Mouse (Mus musculus) MEL (cell line): Measurements from ENCODE around the gene Cdcp1. TPM values are rescaled to one million over a fixed set of nuclear protein-coding genes. Genes with fewer than 3 reads are reported as not detected.

Source experiments
- DNase-seq: peaks from one replicate; pipeline ENCODE4 v3.0.0; 2011; ENCODE audit warnings: low read depth, low spot score
- H3K27ac ChIP-seq: 2 replicates; pipeline ENCODE4 v1.5.1; 2012; ENCODE audit warnings: low read depth, mild to moderate bottlenecking, control low read depth, low read length, moderate library complexity; ENCODE audit not compliant: control insufficient read depth
- H3K27me3 ChIP-seq, 2 experiments: fragments of 150-350 bp in 1 of 2; sonication (generic) in 1 of 2; 2 replicates each; pipeline ENCODE4 v1.6.1; 2012; ENCODE audit warnings: low read length in 2 of 2, mild to moderate bottlenecking in 2 of 2, improper control_type of control experiment in 1 of 2, moderate library complexity in 1 of 2; ENCODE audit not compliant: insufficient read depth in 2 of 2, control insufficient read depth in 1 of 2
- H3K36me3 ChIP-seq, 2 experiments: 2 replicates each; pipeline ENCODE4 v1.6.1; 2012 to 2014; ENCODE audit warnings: low read length in 2 of 2, improper control_type of control experiment in 1 of 2, inconsistent platforms in 1 of 2, mild to moderate bottlenecking in 1 of 2; ENCODE audit not compliant: insufficient read depth in 2 of 2, control insufficient read depth in 1 of 2
- H3K4me1 ChIP-seq, 2 experiments: fragments of 150-350 bp in 1 of 2; sonication (generic) in 1 of 2; 2 replicates each; pipeline ENCODE4 v1.6.1; 2012; ENCODE audit warnings: low read length in 2 of 2, improper control_type of control experiment in 1 of 2, mild to moderate bottlenecking in 1 of 2; ENCODE audit not compliant: insufficient read depth in 2 of 2, control insufficient read depth in 1 of 2
- H3K4me3 ChIP-seq, 2 experiments: fragments of 150-350 bp in 1 of 2; sonication (generic) in 1 of 2; 2 replicates each; pipeline ENCODE4 v1.5.1; 2012; ENCODE audit warnings: low read depth in 2 of 2, low read length in 2 of 2, mild to moderate bottlenecking in 2 of 2, moderate library complexity in 2 of 2, control low read depth in 1 of 2, improper control_type of control experiment in 1 of 2; ENCODE audit not compliant: control insufficient read depth in 1 of 2, insufficient read depth in 1 of 2
- H3K79me2 ChIP-seq: 2 replicates; pipeline ENCODE4 v1.6.1; 2012; ENCODE audit warnings: mild to moderate bottlenecking, low read length, moderate library complexity; ENCODE audit not compliant: control insufficient read depth, poor library complexity, insufficient read depth
- H3K9ac ChIP-seq: 2 replicates; pipeline ENCODE4 v1.6.1; 2012; ENCODE audit warnings: low read depth, mild to moderate bottlenecking, control low read depth, low read length, moderate library complexity; ENCODE audit not compliant: control insufficient read depth, poor library complexity, severe bottlenecking
- H3K9me3 ChIP-seq: fragments of 150-350 bp; sonication (generic); replicated peaks from 2 replicates; pipeline ENCODE4 v1.6.1; 2012; ENCODE audit warnings: mild to moderate bottlenecking, low read length, improper control_type of control experiment, moderate library complexity; ENCODE audit not compliant: insufficient read depth
- BHLHE40 ChIP-seq: IDR thresholded peaks from 2 replicates; pipeline ENCODE4 v1.6.1; 2012; ENCODE audit warnings: low read depth, mild to moderate bottlenecking, inconsistent platforms, low read length, improper control_type of control experiment, borderline replicate concordance
- CHD2 ChIP-seq: IDR thresholded peaks from 2 replicates; pipeline ENCODE4 v1.6.1; 2011; ENCODE audit warnings: low read length, improper control_type of control experiment
- CTCF ChIP-seq, 3 experiments: IDR thresholded peaks in 2 of 3; conservative IDR thresholded peaks in 1 of 3; 2 replicates each; pipeline ENCODE4 v1.5.1; 2011 to 2012; ENCODE audit warnings: low read length in 3 of 3, low read depth in 2 of 3, mild to moderate bottlenecking in 2 of 3, improper control_type of control experiment in 1 of 3, inconsistent platforms in 1 of 3, mixed read lengths in 1 of 3, moderate library complexity in 1 of 3; ENCODE audit not compliant: control insufficient read depth in 1 of 3, insufficient read depth in 1 of 3, poor library complexity in 1 of 3, severe bottlenecking in 1 of 3
- E2F4 ChIP-seq: IDR thresholded peaks from 2 replicates; pipeline ENCODE4 v1.6.1; 2011; ENCODE audit warnings: low read depth, low read length, improper control_type of control experiment, borderline replicate concordance
- GABPA ChIP-seq: IDR thresholded peaks from 2 replicates; pipeline ENCODE4 v1.6.1; 2012; ENCODE audit warnings: low read depth, mild to moderate bottlenecking, inconsistent platforms, low read length, improper control_type of control experiment, moderate library complexity
- GATA1 ChIP-seq: IDR thresholded peaks from 2 replicates; pipeline ENCODE4 v1.6.1; 2011; ENCODE audit warnings: low read depth, low read length, improper control_type of control experiment
- KAT2A ChIP-seq: conservative IDR thresholded peaks from 2 replicates; pipeline ENCODE4 v1.6.1; 2012; ENCODE audit warnings: low read depth, low read length, improper control_type of control experiment, inconsistent platforms
- MAZ ChIP-seq: IDR thresholded peaks from 2 replicates; pipeline ENCODE4 v1.6.1; 2012; ENCODE audit warnings: low read depth, mild to moderate bottlenecking, inconsistent platforms, low read length, improper control_type of control experiment
- NRF1 ChIP-seq: IDR thresholded peaks from 2 replicates; pipeline ENCODE4 v1.6.1; 2014; ENCODE audit warnings: low read depth, mild to moderate bottlenecking, inconsistent platforms, low read length, improper control_type of control experiment, moderate library complexity; ENCODE audit not compliant: poor library complexity, insufficient read depth, severe bottlenecking
- POLR2AphosphoS5 ChIP-seq: IDR thresholded peaks from 2 replicates; pipeline ENCODE4 v1.6.1; 2012; ENCODE audit warnings: low read depth, borderline replicate concordance, mild to moderate bottlenecking, inconsistent platforms, low read length, moderate library complexity, mixed read lengths
- RCOR1 ChIP-seq: IDR thresholded peaks from 2 replicates; pipeline ENCODE4 v1.6.1; 2012; ENCODE audit warnings: low read depth, mild to moderate bottlenecking, inconsistent platforms, low read length, improper control_type of control experiment
- TBP ChIP-seq: IDR thresholded peaks from 2 replicates; pipeline ENCODE4 v1.8.0; 2011; ENCODE audit warnings: low read depth, low read length, improper control_type of control experiment
- ZMIZ1 ChIP-seq: IDR thresholded peaks from 2 replicates; pipeline ENCODE4 v1.6.1; 2012; ENCODE audit warnings: low read depth, mild to moderate bottlenecking, inconsistent platforms, low read length, improper control_type of control experiment, moderate library complexity
- polyA plus RNA-seq, 2 experiments: library from polyadenylated mRNA; stranded (reverse) in 1 of 2; unstranded in 1 of 2; fragments of >175 nt in 1 of 2; fragments of >200 nt in 1 of 2; gene quantifications; 2 replicates each; pipeline versions ENCODE4 v1.2.1 to v1.2.4; 2012; ENCODE audit warnings: low replicate concordance in 2 of 2, low read depth in 1 of 2; ENCODE audit not compliant: insufficient read length in 2 of 2, insufficient read depth in 1 of 2, missing spikeins in 1 of 2
- total RNA-seq: library from RNA; depleted of rRNA; stranded (reverse); fragments of 300-350 nt; gene quantifications from 2 replicates; pipeline ENCODE4 v1.2.3, GENCODE M21; 2012

Gene Cdcp1
- total and polyA plus RNA-seq, 3 experiments, result not detected

DNA sequence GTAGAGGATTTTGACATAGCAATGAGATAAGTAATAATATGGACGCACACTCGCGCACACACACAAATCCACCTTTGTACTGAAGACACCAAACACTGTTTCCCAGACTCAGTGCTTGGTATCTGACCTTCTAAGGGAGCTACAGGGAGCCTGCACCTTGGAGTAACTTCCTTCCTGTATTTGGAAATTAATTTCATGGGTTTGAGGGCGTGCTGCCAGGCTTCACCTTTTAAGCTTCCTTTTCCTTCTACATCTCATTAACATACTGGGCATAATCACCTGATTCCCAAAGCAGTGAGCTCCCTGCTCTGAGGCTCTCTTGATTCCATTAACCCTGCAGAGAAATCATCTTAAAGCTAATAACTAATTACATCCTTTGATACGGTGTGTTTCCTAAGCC lies 29.7 kb downstream of the Cdcp1 start:
- no peak for DNase-seq
- Histone ChIP-seq H3K79me2 (no peaks in the 10 kb centered on the region), H3K4me1 (no peaks in the 10 kb centered on the region), H3K36me3 (no peaks in the 10 kb centered on the region), H3K4me3 (no peak overlapping the region), H3K9me3 (no peaks in the 10 kb centered on the region), H3K9ac (no peak overlapping the region), H3K27me3 (no peaks in the 10 kb centered on the region), H3K27ac (no peak overlapping the region)
- no peak for TF ChIP-seq GABPA
- TF ChIP-seq CTCF (IDR thresholded peaks at IDR 0.05 in 2 of 3, conservative IDR thresholded peaks at IDR 0.05 in 1 of 3; ENCODE audit: control insufficient read depth in 1 of 3, insufficient read depth in 1 of 3, low read depth in 2 of 3, low read length in 3 of 3, poor library complexity in 1 of 3, severe bottlenecking in 1 of 3), result no peak
- no peak for TF ChIP-seq BHLHE40
- TF ChIP-seq CHD2, result no peak
- TF ChIP-seq POLR2AphosphoS5, result no peak

- H3K27ac ChIP-seq, result no peak overlapping the region
- no peak for TF ChIP-seq ZMIZ1
- no peak overlapping the region for H3K4me3 ChIP-seq
- no peaks in the 10 kb centered on the region for H3K36me3 ChIP-seq
- no peaks in the 10 kb centered on the region for H3K79me2 ChIP-seq
- no peak for DNase-seq
- no peaks in the 10 kb centered on the region for H3K27me3 ChIP-seq
- no peak overlapping the region for H3K9ac ChIP-seq
- no peaks in the 10 kb centered on the region for H3K9me3 ChIP-seq
- no peaks in the 10 kb centered on the region for H3K4me1 ChIP-seq
These were observed 30.3 kb downstream of the Cdcp1 start for GRCm38 (mm10) chr9:123185546-123185945.

DNA sequence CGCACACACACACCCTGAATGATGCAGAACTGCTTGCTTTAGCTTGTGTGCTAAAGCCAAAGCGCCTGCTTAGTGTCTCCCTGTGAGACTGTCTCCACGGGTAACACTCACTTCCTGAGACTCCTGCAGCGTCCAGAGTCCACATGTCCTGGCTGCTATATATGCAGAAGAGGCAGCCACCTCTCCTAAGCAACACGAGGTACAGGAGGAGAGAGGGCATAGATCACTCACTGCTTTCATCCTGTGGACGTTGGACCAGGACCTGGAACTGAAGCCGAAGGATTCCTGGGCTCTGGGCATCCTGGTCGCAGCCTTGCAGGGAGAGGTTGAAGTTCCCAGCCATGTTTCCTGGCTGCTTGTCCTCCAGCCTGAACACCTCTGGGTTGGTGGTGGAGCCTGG lies 32.6 kb downstream of the Cdcp1 start:
- Histone ChIP-seq H3K79me2 (no peaks in the 10 kb centered on the region), H3K27me3 (no peaks in the 10 kb centered on the region), H3K36me3 (no peaks in the 10 kb centered on the region), H3K4me1 (no peaks in the 10 kb centered on the region), H3K9ac (no peak overlapping the region), H3K4me3 (no peak overlapping the region), H3K9me3 (no peaks in the 10 kb centered on the region), H3K27ac (no peak overlapping the region)
- no peak for DNase-seq
- no peak for TF ChIP-seq TBP
- no peak for TF ChIP-seq KAT2A
- no peak for TF ChIP-seq GATA1
- no peak for TF ChIP-seq RCOR1
- TF ChIP-seq E2F4, result no peak
- no peak for TF ChIP-seq NRF1
- no peak for TF ChIP-seq MAZ
